Mouse (Mus musculus) neural tube, embryonic 11.5 days (tissue): ENCODE measurements around the gene Gpr157. TPM values are rescaled to one million over a fixed set of nuclear protein-coding genes. Genes with fewer than 3 reads are reported as not detected.

Experiments used
- ATAC-seq: fragments of 200-750 bp; cut with Nextera tagmentation; 2 replicates; pipeline ENCODE4 v1.8.0; 2017; ENCODE audit warnings: moderate number of reproducible peaks, mild to moderate bottlenecking, moderate TSS enrichment, moderate library complexity; ENCODE audit not compliant: insufficient read depth, low FRiP score, low TSS enrichment
- DNase-seq: peaks from one replicate; pipeline ENCODE4 v3.0.0-alpha.2; 2015; ENCODE audit warnings: low spot score
- H3K27ac ChIP-seq: fragments of 300-500 bp; sonication (generic); 2 replicates; pipeline ENCODE4 v1.5.1; 2014; ENCODE audit warnings: low read depth, mild to moderate bottlenecking, low read length
- H3K27me3 ChIP-seq: fragments of 300-500 bp; sonication (generic); 2 replicates; pipeline ENCODE4 v1.6.1; 2014; ENCODE audit warnings: mild to moderate bottlenecking, low read length, mixed read lengths; ENCODE audit not compliant: control insufficient read depth, insufficient read depth
- H3K36me3 ChIP-seq: fragments of 300-500 bp; sonication (generic); 2 replicates; pipeline ENCODE4 v1.6.1; 2014; ENCODE audit warnings: mild to moderate bottlenecking, low read length, moderate library complexity, mixed read lengths; ENCODE audit not compliant: control insufficient read depth, insufficient read depth
- H3K4me1 ChIP-seq: fragments of 300-500 bp; sonication (generic); 2 replicates; pipeline ENCODE4 v1.6.1; 2014; ENCODE audit warnings: low read length, mixed read lengths; ENCODE audit not compliant: control insufficient read depth, insufficient read depth
- H3K4me2 ChIP-seq: fragments of 300-500 bp; sonication (generic); 2 replicates; pipeline ENCODE4 v1.6.1; 2014; ENCODE audit warnings: low read depth, mild to moderate bottlenecking, moderate library complexity
- H3K4me3 ChIP-seq: fragments of 300-500 bp; sonication (generic); 2 replicates; pipeline ENCODE4 v1.5.1; 2014; ENCODE audit warnings: low read depth, low read length
- H3K9ac ChIP-seq: fragments of 300-500 bp; sonication (generic); 2 replicates; pipeline ENCODE4 v1.6.1; 2014; ENCODE audit warnings: mild to moderate bottlenecking, low read length
- H3K9me3 ChIP-seq: fragments of 300-500 bp; sonication (generic); 2 replicates; pipeline ENCODE4 v1.6.1; 2016; ENCODE audit warnings: low read length; ENCODE audit not compliant: control insufficient read depth
- WGBS: fragments of 180-500 bp; shearing (Covaris S2); extraction: QIAGEN DNeasy Blood & Tissue Kit; methylation state at CpG from one replicate; pipeline ENCODE4 v1.1.7; 2014; 5-methylcytosine and 5-hydroxymethylcytosine counted together
- polyA plus RNA-seq: library from polyadenylated mRNA; unstranded; fragments of >200 nt; fragmentation: Nextera tagmentation; extraction: Ambion mirVana; gene quantifications from 2 replicates; pipeline ENCODE4 v1.2.1, GENCODE M21; 2014

Gene Gpr157
- polyA plus RNA-seq, 1 experiment from 2014 or later, result 0.28 TPM

DNA sequence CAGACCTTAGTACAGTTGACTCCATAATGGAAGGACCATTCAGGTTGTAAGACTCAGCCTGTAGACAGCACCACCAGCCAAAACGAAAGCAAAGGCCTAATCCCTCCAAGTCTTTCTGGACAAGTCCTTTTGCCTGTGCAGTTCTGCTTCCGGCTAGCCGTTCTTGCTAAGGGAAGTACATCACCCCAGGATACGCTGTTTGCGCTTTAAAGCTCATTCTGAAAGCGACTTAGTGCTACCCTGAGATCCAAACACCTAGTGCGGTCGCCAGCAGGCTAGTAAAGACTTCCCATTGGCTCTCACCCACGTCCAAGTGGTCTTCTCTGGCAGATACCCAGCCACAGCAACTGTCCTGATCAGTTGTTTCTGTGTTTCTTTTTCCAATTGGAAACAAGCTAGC, 23.2 kb downstream of the Gpr157 start:
- Histone ChIP-seq H3K4me3 (no peak overlapping the region), H3K9ac (no peak overlapping the region), H3K36me3 (no peaks in the 10 kb centered on the region), H3K9me3 (no peaks in the 10 kb centered on the region), H3K4me1 (no peaks in the 10 kb centered on the region), H3K27ac (no peak overlapping the region), H3K27me3 (no peaks in the 10 kb centered on the region), H3K4me2 (no peak overlapping the region)
- DNase-seq (no peak), ATAC-seq (no peak)
- WGBS, result 81% methylated on average over 9 of the region's 9 CpGs

DNA sequence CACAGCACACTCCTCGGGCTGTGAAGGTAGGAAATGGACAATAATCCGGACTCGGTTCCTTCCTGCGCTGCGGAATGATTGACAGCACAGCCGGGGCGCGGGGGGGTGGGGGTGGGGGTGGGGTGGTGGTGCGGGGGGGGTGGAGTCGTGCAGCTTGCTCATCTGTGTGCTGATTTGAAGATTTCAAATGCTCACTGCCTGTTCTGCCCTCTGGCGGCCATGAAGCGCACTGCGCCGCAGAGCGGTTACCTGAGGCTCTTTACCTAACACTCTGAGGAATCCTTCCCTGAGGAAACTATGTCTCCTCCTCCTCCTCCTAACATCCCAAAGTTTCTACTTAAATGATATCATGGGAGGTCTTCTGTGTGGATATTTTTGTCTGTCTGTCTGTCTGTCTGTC, 25.7 kb downstream of the Gpr157 start:
- peak; percentile 74 for DNase-seq
- Histone ChIP-seq H3K4me1 (no peaks in the 10 kb centered on the region), H3K9me3 (no peaks in the 10 kb centered on the region), H3K27ac (no peak overlapping the region), H3K4me2 (no peak overlapping the region), H3K36me3 (no peaks in the 10 kb centered on the region), H3K27me3 (no peaks in the 10 kb centered on the region), H3K9ac (no peak overlapping the region), H3K4me3 (no peak overlapping the region)
- WGBS, result 10% methylated on average over 9 of the region's 15 CpGs
- no peak for ATAC-seq

DNA sequence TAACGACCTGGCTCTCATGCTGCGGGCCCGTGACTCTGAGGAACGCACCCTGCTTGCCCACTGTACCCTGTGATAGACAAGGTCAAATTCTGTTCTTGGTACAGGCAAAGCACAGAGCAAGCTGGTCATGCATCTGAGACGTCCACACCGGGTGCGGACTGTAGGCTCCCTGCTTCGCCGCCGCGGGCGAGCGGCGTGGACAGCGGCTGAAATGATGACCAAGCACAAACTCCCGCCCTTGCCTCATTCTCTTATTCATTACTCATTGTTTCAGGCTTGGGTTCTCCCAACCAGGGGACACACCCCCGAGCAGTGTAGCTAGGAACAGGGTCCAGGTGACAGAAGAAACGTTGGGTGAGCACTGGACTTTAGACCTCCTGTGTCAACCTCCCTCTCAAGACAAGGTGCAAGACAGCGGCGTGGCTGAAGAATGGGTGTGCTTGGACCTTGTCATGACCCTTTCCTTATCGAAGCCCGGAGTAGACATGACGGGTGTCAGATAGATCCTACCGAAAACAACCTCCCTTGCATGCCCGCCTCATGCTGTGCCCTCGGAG, 27.4 kb downstream of the Gpr157 start:
- Histone ChIP-seq H3K36me3 (no peaks in the 10 kb centered on the region), H3K9ac (no peak overlapping the region), H3K27me3 (no peaks in the 10 kb centered on the region), H3K4me1 (no peaks in the 10 kb centered on the region; the same call in 1 of the 2 replicates), H3K4me3 (no peak overlapping the region), H3K9me3 (no peaks in the 10 kb centered on the region), H3K4me2 (no peak overlapping the region), H3K27ac (no peak overlapping the region)
- ATAC-seq (no peak), DNase-seq (no peak)
- WGBS, result 92% methylated on average over 26 of the region's 26 CpGs

DNA sequence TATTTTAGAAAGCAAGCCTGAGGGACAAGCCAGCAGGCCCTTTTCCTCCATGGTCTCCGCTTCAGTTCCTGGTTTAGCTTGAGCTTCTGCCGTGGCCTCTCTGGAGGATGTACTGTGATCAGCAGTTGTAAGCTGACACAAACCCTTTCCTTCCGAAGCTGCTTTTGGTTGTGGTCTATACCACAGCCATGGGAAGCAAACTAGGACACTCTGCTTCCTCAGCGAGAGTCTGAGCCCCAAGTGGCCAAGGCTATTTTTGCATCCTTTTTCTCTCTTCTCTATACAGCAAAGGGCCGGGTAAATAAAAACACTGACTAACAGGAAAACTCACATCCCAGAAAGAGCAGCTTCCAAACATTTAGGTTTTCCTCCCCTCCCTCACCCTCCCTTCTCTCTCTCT, 30.1 kb downstream of the Gpr157 start:
- no peaks in the 10 kb centered on the region for H3K36me3 ChIP-seq
- no peak overlapping the region for H3K4me2 ChIP-seq
- H3K9me3 ChIP-seq, result no peaks in the 10 kb centered on the region
- no peaks in the 10 kb centered on the region for H3K27me3 ChIP-seq
- no peak overlapping the region for H3K4me3 ChIP-seq
- H3K27ac ChIP-seq, result no peak overlapping the region
- ATAC-seq (no peak), DNase-seq (no peak)
- 44% methylated on average over 5 of the region's 5 CpGs for WGBS
- no peak overlapping the region for H3K9ac ChIP-seq
- no peaks in the 10 kb centered on the region; the same call in 1 of the 2 replicates for H3K4me1 ChIP-seq

DNA sequence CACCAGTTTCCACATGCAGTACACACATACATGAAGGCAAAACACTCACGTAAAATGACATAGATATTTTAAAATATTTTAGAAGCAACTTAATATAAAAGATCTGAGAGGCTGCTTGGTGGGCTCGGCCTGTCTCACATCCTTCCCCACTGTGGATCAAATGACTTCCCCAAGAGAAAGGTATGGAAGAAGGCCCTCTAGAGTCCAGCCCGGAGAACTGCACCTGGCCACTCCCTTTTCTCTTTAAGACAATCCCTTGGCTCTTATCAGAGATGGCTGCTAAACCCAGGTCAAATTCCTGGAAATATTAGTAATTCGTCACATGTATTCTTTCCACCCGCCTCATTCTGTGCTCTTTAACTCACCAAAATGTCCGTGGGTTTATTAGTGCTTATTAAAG, 31.0 kb downstream of the Gpr157 start:
- Histone ChIP-seq H3K27me3 (no peaks in the 10 kb centered on the region), H3K27ac (no peak overlapping the region), H3K4me2 (no peak overlapping the region), H3K4me1 (no peaks in the 10 kb centered on the region; the same call in 1 of the 2 replicates), H3K36me3 (no peaks in the 10 kb centered on the region), H3K9me3 (no peaks in the 10 kb centered on the region), H3K9ac (no peak overlapping the region), H3K4me3 (no peak overlapping the region)
- ATAC-seq (no peak), DNase-seq (no peak)
- WGBS, result 66% methylated on average over 6 of the region's 6 CpGs

DNA sequence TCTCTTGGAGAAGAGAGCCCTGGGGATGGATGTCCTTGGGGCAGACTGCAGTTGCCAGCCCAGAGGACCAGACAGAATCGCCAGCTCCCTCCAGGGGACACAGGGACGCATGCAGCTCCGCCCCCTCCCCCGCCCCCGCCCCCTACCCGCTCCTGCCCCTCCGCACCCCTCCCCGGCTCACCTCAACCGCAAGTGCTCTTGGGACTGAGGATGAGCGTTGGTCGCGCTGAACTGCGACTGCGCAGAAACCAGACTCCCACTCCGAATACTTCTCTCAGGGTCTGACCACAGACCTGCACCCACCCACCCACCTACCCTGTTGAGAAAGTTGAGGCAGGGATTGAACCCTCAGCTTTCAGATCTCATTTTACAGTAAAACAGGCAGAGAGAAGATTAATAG, 31.9 kb downstream of the Gpr157 start, which contains the start of gene Slc2a5:
Gene Slc2a5, plus strand, starts transcription at position 229 of the 400 bp plus-strand sequence.
- WGBS, result 3% methylated on average over 15 of the region's 15 CpGs
- H3K4me1 ChIP-seq, result no peaks in the 10 kb centered on the region; the same call in 1 of the 2 replicates
- ATAC-seq (no peak), DNase-seq (peak; percentile 63)
- H3K4me3 ChIP-seq, result peak within 1 kb of the TSS; percentile 6; the same call in 1 of the 2 replicates
- no peaks in the 10 kb centered on the region for H3K36me3 ChIP-seq
- H3K9ac ChIP-seq, result no peak within 1 kb of the TSS
- H3K4me2 ChIP-seq, result peak within 1 kb of the TSS; percentile 29
- H3K27me3 ChIP-seq, result no peaks in the 10 kb centered on the region
- no peak within 1 kb of the TSS for H3K27ac ChIP-seq
- H3K9me3 ChIP-seq, result no peaks in the 10 kb centered on the region

DNA sequence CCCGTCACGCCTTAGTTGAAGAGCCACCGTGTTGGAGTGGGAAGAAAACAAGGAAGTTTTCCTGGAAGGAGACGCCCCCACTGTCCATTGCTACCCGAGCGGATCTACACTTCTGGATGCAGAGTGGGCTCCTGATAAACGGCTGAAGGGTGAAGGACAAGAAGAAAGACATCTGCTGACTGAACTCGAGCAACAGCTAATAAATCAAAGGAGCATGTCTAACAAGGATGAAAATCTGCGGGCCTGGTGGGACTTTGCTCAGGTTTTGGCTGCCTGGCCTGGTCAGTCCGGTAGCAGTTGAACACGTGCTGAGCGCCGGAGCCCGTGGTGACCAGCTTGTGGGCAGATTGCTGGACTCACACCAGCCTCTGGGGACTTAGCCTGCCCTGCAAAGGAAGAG, 32.5 kb downstream of the Gpr157 start:
- Histone ChIP-seq H3K27ac (no peak overlapping the region), H3K4me1 (no peaks in the 10 kb centered on the region; the same call in 1 of the 2 replicates), H3K4me3 (no peak overlapping the region), H3K4me2 (peak overlapping the region; percentile 29), H3K9me3 (no peaks in the 10 kb centered on the region), H3K36me3 (no peaks in the 10 kb centered on the region), H3K9ac (no peak overlapping the region), H3K27me3 (no peaks in the 10 kb centered on the region)
- WGBS, result 44% methylated on average over 14 of the region's 14 CpGs
- ATAC-seq (no peak), DNase-seq (no peak)

DNA sequence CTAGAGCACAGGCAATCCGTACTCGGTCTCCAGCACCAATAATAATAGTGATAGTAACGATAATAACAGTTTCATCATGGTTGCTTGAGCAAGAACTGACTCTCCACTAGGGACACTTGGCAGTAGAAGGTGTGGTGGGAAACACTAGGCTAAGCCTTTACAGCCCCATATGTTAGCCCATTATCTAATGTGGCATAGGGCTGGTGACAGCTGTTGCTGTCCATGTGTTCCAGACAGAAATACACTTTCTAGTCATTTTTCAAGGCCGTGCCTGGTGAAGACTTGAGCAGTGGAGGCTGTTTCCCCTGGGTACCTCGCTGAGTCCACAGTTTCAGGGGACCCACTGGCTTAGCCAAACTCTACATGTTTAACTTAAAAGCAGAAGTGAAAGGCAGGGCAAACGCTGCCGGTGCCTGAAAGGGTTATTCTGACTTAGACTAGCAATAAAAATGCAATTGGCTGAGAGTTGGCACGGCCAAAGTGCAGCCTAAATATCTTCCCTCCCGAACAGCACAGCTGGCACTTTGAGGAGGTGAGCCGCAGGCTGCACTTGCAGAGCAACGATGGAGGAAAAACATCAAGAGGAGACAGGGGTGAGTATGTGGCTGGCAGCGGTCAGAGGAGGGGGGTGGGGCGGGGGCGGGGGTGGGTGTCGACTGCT, 33.1 kb downstream of the Gpr157 start:
- no peaks in the 10 kb centered on the region for H3K9me3 ChIP-seq
- WGBS, result 29% methylated on average over 15 of the region's 15 CpGs
- no peak overlapping the region for H3K4me3 ChIP-seq
- no peak overlapping the region for H3K9ac ChIP-seq
- ATAC-seq, result no peak
- no peaks in the 10 kb centered on the region; the same call in 1 of the 2 replicates for H3K4me1 ChIP-seq
- H3K36me3 ChIP-seq, result no peaks in the 10 kb centered on the region
- no peaks in the 10 kb centered on the region for H3K27me3 ChIP-seq
- no peak overlapping the region for H3K27ac ChIP-seq
- DNase-seq, result no peak
- no peak overlapping the region for H3K4me2 ChIP-seq

DNA sequence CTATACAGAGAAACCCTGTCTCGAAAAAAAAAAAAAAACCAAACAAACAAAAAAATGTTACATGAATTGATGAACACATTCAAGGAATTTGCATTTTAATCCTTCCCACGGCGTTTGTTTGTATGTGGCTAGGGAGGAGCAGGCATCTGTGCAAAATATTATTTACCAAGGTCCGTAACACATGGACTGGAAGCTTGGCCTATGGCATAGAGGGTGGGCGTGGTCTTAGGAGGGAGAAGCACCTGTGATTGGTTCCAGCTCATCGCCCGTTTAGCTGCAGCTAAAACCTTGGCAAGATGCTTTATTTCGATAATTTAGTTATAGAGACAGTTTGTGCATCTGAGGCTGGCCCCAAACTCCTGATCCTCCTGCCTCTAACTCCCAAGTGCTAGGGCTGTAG, 34.3 kb downstream of the Gpr157 start:
- Histone ChIP-seq H3K4me2 (no peak overlapping the region), H3K9ac (no peak overlapping the region), H3K4me3 (no peak overlapping the region), H3K27ac (no peak overlapping the region), H3K9me3 (no peaks in the 10 kb centered on the region), H3K27me3 (no peaks in the 10 kb centered on the region), H3K4me1 (no peaks in the 10 kb centered on the region; the same call in 1 of the 2 replicates), H3K36me3 (no peaks in the 10 kb centered on the region)
- ATAC-seq (no peak), DNase-seq (no peak)
- WGBS, result 85% methylated on average over 8 of the region's 8 CpGs
